Mouse (Mus musculus): ENCODE measurements around the gene Chrng. TPM values are rescaled to one million over a fixed set of nuclear protein-coding genes. Genes with fewer than 3 reads are reported as not detected.

Chrng gene
- total RNA-seq, 2 experiments from 2014 or later: not detected

DNA sequence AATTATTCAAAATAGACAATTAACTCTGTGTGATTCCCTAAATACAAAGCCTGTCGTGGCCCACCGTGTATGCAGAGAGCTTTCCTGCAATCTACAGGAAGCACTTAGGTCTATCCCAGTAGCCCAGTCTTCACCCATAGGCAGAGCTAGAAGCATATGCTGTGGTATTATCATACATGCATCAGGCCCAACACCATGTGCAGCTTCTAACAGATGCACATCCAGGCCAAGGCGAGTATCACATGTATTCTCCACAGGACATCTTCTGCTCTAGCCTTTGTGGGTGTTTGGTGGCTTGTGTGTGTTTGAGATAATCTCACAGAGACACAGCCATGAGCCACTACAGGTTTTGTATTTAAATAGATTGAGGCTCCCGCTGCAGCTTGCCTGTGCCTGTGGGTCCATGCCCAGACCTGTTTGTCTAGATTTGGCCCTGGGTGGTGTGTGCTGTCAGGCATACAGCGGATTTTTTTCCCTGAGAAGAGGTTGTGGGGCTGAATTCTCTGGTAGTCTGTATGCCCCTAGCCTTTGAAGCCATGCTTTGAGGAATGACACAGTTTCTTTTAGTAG is 47.7 kb downstream of the Chrng start:
- ATAC-seq (replicated peaks; ENCODE audit: poor library complexity): peak; percentile 98

DNA sequence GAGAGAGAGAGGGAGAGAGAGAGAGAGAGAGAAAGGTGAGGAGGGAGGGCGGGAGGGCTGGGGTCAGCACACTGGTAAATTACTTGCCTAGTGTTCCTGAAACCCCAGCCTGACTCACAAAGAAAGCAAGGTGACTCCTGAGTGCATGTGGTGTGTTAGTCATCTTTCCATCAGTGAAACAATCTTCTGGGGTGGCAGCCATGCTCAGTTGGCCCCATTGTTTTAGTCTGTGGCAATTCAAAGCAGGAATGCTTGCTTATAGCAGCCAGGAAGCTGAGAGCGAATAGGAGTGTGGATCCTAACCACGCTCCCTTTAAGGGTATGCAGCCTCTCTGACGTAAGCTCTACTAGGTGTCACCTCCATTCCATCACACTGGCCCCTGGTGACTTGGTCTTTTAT is 50.7 kb downstream of the Chrng start:
- no peak for ATAC-seq (replicated peaks; ENCODE audit: poor library complexity)

DNA sequence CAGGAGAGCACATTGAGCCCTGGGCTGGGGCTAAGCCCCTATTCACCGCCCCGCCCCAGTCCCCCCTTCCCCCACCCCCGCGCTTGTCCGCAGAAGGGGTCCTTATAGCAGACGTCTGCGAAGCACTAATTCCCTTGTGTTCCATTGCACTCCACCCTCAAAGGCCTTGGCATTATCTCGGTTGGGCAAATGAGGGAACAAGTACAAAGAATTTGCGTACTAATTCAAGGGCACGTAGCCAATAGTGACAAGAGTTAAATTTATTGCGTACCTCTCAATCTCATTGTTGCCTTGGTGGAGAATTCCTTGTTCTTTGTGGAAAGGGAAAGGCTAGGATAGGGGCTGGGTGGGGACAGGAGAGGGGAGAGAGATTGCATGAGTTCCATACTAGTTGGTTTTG is 53.2 kb downstream of the Chrng start:
- ATAC-seq (replicated peaks; ENCODE audit: poor library complexity): no peak

DNA sequence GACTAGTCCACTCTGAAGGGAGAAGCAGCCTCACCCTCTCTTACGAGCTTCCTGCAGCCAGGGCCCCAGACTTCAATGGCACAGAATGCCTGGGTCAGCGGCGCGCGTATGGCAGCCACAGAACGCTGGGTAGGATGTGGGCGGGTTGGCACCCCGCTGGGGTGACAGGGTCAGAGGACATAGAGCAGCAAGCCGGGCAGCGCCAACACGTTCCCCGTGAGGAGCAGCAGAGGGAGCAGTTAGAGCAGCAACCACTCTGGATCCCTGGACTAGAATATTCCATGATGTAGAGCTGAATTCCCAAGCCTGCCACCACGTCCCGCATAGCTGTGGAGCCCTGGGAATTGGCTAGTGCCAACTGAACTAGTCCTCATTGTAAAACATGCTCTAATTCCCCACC is 54.0 kb downstream of the Chrng start:
- ATAC-seq (replicated peaks; ENCODE audit: poor library complexity): peak; percentile 70

DNA sequence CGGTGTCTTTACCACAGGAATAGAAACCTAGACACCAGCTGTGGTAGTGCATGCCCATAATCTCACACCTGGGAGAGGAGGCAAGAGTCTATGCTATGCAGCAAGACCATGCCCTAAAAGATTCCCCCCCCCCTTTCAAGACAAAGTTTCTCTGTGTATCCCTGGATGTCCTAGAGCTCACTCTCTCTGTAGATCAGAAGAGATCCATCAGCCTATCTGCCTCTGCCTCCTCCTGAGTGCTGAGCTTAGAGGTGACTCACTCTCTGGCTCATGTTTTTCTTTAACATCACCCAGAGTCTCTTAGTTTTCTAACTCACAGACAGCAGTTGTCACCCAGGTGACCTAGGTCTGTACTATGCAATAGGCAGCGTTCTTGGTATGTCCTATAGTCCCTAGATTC is 54.9 kb downstream of the Chrng start:
- no peak for ATAC-seq (replicated peaks; ENCODE audit: poor library complexity)

Other genes with a start within 250 kb of the Chrng start
- not detected in 2 replicates for gene Alppl2, start 114.7 kb upstream of the Chrng start, total RNA-seq (2015)
- gene Alppl2, start 114.7 kb upstream of the Chrng start, total RNA-seq (2017): not detected in 2 replicates
- not detected in 2 replicates for gene Alpi, start 103.1 kb upstream of the Chrng start, total RNA-seq (2015)
- not detected in 2 replicates for gene Alpi, start 103.1 kb upstream of the Chrng start, total RNA-seq (2017)
- gene Akp3, start 79.7 kb upstream of the Chrng start, total RNA-seq (2015): not detected in 2 replicates
- gene Akp3, start 79.7 kb upstream of the Chrng start, total RNA-seq (2017): not detected in 2 replicates
- not detected in 2 replicates for gene Ecel1, start 48.1 kb upstream of the Chrng start, total RNA-seq (2015)
- gene Ecel1, start 48.1 kb upstream of the Chrng start, total RNA-seq (2017): not detected in 2 replicates
- not detected in 2 replicates for gene Prss56, start 21.3 kb upstream of the Chrng start, total RNA-seq (2015)
- not detected in 2 replicates for gene Prss56, start 21.3 kb upstream of the Chrng start, total RNA-seq (2017)
- gene Chrnd, start 14.1 kb upstream of the Chrng start, total RNA-seq (2015): not detected in 2 replicates
- gene Chrnd, start 14.1 kb upstream of the Chrng start, total RNA-seq (2017): not detected in 2 replicates
- 79.1 and 84.7 TPM in 2 replicates for gene Eif4e2, start 9.3 kb downstream of the Chrng start, total RNA-seq (2015)
- gene Eif4e2, start 9.3 kb downstream of the Chrng start, total RNA-seq (2017): 160 and 176 TPM in 2 replicates
- gene Efhd1, start 59.7 kb downstream of the Chrng start, total RNA-seq (2015): not detected in 2 replicates
- not detected in 2 replicates for gene Efhd1, start 59.7 kb downstream of the Chrng start, total RNA-seq (2017)
- 53.5 and 60.7 TPM in 2 replicates for gene Gigyf2, start 122.3 kb downstream of the Chrng start, total RNA-seq (2015)
- 77.8 and 103 TPM in 2 replicates for gene Gigyf2, start 122.3 kb downstream of the Chrng start, total RNA-seq (2017)
- gene Kcnj13, start 190.1 kb downstream of the Chrng start, total RNA-seq (2015): not detected in 2 replicates
- not detected in 2 replicates for gene Kcnj13, start 190.1 kb downstream of the Chrng start, total RNA-seq (2017)